Mouse (Mus musculus) hindbrain, embryonic 11.5 days (tissue): ENCODE data around the gene Armc9. TPM values are rescaled to one million over a fixed set of nuclear protein-coding genes. Genes with fewer than 3 reads are reported as not detected.

ENCODE experiments used
- ATAC-seq: fragments of 200-750 bp; cut with Nextera tagmentation; 2 replicates; pipeline ENCODE4 v1.8.0; 2017; ENCODE audit warnings: mild to moderate bottlenecking, moderate TSS enrichment, moderate library complexity; ENCODE audit not compliant: low FRiP score
- DNase-seq: peaks from one replicate; pipeline ENCODE4 v3.0.0-alpha.2; 2015; ENCODE audit warnings: low spot score
- H3K27ac ChIP-seq: fragments of 300-500 bp; sonication (generic); 2 replicates; pipeline ENCODE4 v1.5.1; 2014; ENCODE audit warnings: mild to moderate bottlenecking, low read depth, low read length
- H3K27me3 ChIP-seq: fragments of 300-500 bp; sonication (generic); 2 replicates; pipeline ENCODE4 v1.6.1; 2014; ENCODE audit warnings: mild to moderate bottlenecking, low read length, moderate library complexity, mixed read lengths; ENCODE audit not compliant: control insufficient read depth, insufficient read depth
- H3K36me3 ChIP-seq: fragments of 300-500 bp; sonication (generic); 2 replicates; pipeline ENCODE4 v1.6.1; 2014; ENCODE audit warnings: mild to moderate bottlenecking, low read length, moderate library complexity, mixed read lengths; ENCODE audit not compliant: control insufficient read depth, insufficient read depth
- H3K4me1 ChIP-seq: fragments of 300-500 bp; sonication (generic); replicated peaks from 2 replicates; pipeline ENCODE4 v1.6.1; 2014; ENCODE audit warnings: low read length, mixed read lengths; ENCODE audit not compliant: control insufficient read depth, insufficient read depth
- H3K4me2 ChIP-seq: fragments of 300-500 bp; sonication (generic); replicated peaks from 2 replicates; pipeline ENCODE4 v1.6.1; 2014; ENCODE audit warnings: mild to moderate bottlenecking, low read depth, low read length
- H3K4me3 ChIP-seq: fragments of 300-500 bp; sonication (generic); 2 replicates; pipeline ENCODE4 v1.5.1; 2014; ENCODE audit warnings: low read depth, low read length
- H3K9ac ChIP-seq: fragments of 300-500 bp; sonication (generic); 2 replicates; pipeline ENCODE4 v1.6.1; 2014; ENCODE audit warnings: low read depth, low read length
- H3K9me3 ChIP-seq: fragments of 300-500 bp; sonication (generic); 2 replicates; pipeline ENCODE4 v1.6.1; 2016; ENCODE audit warnings: low read length; ENCODE audit not compliant: control insufficient read depth
- WGBS: fragments of 180-500 bp; shearing (Covaris S2); extraction: QIAGEN DNeasy Blood & Tissue Kit; methylation state at CpG from one replicate; pipeline ENCODE4 v1.1.7; 2014; 5-methylcytosine and 5-hydroxymethylcytosine counted together
- polyA plus RNA-seq: library from polyadenylated mRNA; unstranded; fragments of >200 nt; fragmentation: Nextera tagmentation; extraction: Ambion mirVana; gene quantifications from 2 replicates; pipeline ENCODE4 v1.2.1, GENCODE M21; 2014

The Armc9 gene
- polyA plus RNA-seq, 1 experiment from 2014 or later: 33.9 TPM

DNA sequence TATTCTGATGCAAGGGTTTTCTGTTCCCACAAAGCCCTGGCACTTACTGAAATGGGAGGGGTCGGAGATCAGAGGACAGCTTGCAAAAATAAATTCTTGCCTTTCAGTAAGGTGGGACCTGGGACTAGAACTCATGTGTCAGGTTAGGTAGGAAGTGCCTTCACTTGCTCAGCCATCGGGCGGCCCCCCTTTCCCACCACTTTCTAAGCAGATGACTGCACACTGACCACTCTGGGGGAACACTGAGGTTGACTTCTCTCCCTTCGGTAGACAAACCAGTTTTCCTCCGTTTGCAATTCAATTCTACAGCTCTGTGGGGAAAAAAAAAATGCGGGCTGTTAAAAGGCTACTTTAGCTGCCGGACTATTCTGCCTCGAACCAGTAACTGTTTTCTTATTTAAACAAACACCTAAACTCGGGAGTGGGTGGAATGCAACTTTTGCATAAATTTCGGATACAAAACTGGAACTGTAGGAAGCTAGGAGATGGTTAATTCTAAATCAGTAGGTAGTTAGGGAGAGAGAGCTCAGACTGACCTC is 157.0 kb downstream of the Armc9 start:
- Histone ChIP-seq H3K27me3 (no peaks in the 10 kb centered on the region; the same call in 1 of the 2 replicates), H3K4me1 (peaks cover 6% of the 10 kb centered on the region), H3K4me3 (no peak overlapping the region), H3K9ac (no peak overlapping the region), H3K36me3 (no peaks in the 10 kb centered on the region), H3K4me2 (no peak overlapping the region), H3K9me3 (no peaks in the 10 kb centered on the region), H3K27ac (no peak overlapping the region)
- WGBS: 24% methylated on average over 10 of the region's 10 CpGs
- peak; percentile 21 for DNase-seq
- ATAC-seq: no peak

DNA sequence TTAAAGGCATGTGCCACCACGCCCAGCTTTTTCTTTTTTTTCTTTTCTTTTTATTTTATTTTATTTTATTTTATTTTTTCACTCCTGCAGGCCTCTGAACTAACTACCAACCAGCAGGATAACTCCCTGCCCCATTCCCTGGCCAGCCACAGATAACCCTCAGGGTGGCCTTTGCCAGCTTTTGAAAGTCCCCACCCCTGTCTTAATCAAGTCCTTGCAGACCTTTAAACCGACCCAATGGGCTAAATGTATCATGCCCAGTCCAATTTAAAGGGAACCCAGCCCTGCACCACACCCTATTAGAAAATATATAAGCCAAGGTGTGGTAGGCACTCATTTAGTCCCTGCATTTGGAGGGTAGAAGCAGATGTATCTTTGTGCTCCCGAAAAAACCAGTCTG is 157.7 kb downstream of the Armc9 start:
- H3K4me1 ChIP-seq: peaks cover 6% of the 10 kb centered on the region
- H3K9ac ChIP-seq: no peak overlapping the region
- ATAC-seq (no peak), DNase-seq (no peak)
- WGBS: 75% methylated on average over 3 of the region's 3 CpGs
- H3K4me3 ChIP-seq: no peak overlapping the region
- H3K4me2 ChIP-seq: no peak overlapping the region
- H3K27me3 ChIP-seq: no peaks in the 10 kb centered on the region; the same call in 1 of the 2 replicates
- H3K36me3 ChIP-seq: no peaks in the 10 kb centered on the region
- no peaks in the 10 kb centered on the region for H3K9me3 ChIP-seq
- no peak overlapping the region for H3K27ac ChIP-seq

DNA sequence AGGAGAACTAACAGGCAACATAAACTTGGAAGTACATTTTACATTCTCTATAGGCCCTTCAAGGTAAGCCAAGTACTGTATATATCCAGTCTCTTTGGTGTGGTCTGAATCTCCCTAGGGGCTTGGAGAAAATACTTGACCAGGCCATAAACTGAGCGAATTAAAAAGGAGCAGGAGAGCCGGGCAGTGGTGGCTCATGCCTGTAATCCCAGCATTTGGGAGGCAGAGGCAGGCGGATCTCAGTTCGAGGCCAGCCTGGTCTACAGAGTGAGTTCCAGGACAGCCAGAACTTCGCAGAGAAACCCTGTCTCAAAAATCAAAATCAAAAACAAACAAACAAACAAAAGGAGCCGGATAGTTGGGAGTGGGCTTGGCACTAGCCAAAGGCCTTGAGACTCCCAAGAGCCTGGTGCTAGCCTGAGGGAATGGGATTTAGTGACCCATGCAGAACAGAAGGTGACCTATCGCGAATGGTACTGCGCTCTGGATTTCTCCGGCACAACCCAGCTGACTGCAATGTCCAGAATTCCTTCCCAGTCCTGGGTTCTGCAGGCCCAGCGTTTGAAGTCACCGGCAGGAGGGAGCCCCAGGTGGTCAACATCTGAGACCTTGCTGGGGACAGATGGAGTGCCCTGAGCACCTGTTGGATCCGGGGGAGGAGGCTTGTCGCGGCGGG is 158.7 kb downstream of the Armc9 start:
- H3K27me3 ChIP-seq: no peaks in the 10 kb centered on the region; the same call in 1 of the 2 replicates
- ATAC-seq (no peak), DNase-seq (no peak)
- H3K9me3 ChIP-seq: no peaks in the 10 kb centered on the region
- no peak overlapping the region for H3K27ac ChIP-seq
- no peak overlapping the region for H3K4me2 ChIP-seq
- no peak overlapping the region for H3K4me3 ChIP-seq
- no peaks in the 10 kb centered on the region for H3K36me3 ChIP-seq
- 43% methylated on average over 16 of the region's 16 CpGs for WGBS
- H3K9ac ChIP-seq: no peak overlapping the region
- H3K4me1 ChIP-seq: peaks cover 6% of the 10 kb centered on the region

DNA sequence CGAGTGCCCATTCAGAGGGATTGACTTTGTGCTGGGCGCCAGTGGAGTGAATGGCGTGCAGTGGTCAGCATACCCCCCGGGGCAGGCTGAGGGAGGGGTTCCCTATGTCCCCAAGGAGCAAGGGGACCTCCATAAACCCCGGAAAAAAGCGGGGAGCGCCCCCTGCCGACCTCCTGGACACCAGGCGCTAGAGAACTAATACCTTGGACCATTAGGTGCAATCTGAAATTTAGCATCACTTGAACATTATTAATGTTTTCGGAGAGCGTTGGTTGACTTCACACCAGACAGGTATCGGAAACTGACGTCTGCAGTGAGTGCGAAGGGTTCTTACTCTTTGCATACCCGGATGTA is 159.2 kb downstream of the Armc9 start:
- DNase-seq (peak; percentile 42), ATAC-seq (no peak)
- peaks cover 6% of the 10 kb centered on the region for H3K4me1 ChIP-seq
- 31% methylated on average over 15 of the region's 15 CpGs for WGBS
- H3K27me3 ChIP-seq: no peaks in the 10 kb centered on the region; the same call in 1 of the 2 replicates
- no peaks in the 10 kb centered on the region for H3K9me3 ChIP-seq
- H3K27ac ChIP-seq: no peak overlapping the region
- no peak overlapping the region for H3K9ac ChIP-seq
- no peak overlapping the region for H3K4me2 ChIP-seq
- H3K36me3 ChIP-seq: no peaks in the 10 kb centered on the region
- H3K4me3 ChIP-seq: no peak overlapping the region

DNA sequence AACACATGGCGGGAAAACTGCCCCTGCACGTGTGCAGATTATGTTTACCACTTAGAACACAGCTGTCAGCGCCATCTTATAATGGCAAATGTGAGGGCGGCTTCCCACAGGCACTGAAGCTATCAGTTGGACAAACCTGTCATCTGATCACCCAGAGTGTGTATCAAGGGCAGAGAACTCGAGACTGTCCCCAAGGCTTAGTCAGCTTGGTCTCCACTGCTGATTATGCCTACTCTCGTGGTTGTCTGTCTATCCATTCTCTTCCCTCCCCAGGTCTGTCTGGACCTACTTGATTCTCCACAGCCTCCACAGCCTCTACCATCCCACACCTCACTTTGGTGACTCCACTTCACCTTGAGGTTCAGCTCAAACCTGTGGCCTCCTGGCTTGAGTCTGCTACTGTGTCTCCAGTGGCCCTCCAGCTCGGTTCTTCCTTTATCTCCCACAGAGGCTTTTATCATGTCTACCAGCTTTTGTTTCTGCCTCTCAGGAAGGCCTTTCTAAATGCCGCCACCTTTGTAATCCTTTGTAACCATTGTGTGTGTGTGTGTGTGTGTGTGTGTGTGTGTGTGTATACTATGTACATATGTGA is 166.3 kb downstream of the Armc9 start:
- H3K36me3 ChIP-seq: no peaks in the 10 kb centered on the region
- ATAC-seq (no peak), DNase-seq (no peak)
- H3K9me3 ChIP-seq: no peaks in the 10 kb centered on the region
- no peak overlapping the region for H3K4me3 ChIP-seq
- H3K27ac ChIP-seq: no peak overlapping the region
- H3K4me1 ChIP-seq: no peaks in the 10 kb centered on the region
- H3K4me2 ChIP-seq: no peak overlapping the region
- no peaks in the 10 kb centered on the region for H3K27me3 ChIP-seq
- no peak overlapping the region for H3K9ac ChIP-seq
- 87% methylated on average over 6 of the region's 8 CpGs for WGBS

Other genes starting within 250 kb of the Armc9 start
- gene 4933407L21Rik, start 226.3 kb upstream of the Armc9 start, polyA plus RNA-seq: 0.46 and 0.60 TPM in 2 replicates
- 0.08 TPM in 1 of 2 replicates, not detected in the other for gene Gpr55, start 193.8 kb upstream of the Armc9 start, polyA plus RNA-seq
- not detected in 2 replicates for gene Spata3, start 138.0 kb upstream of the Armc9 start, polyA plus RNA-seq
- 0.18 and 0.42 TPM in 2 replicates for gene 2810459M11Rik, start 108.9 kb upstream of the Armc9 start, polyA plus RNA-seq
- gene Psmd1, start 90.4 kb upstream of the Armc9 start, polyA plus RNA-seq: 216 and 247 TPM in 2 replicates
- gene Htr2b, start 42.8 kb upstream of the Armc9 start, polyA plus RNA-seq: 0.28 and 0.88 TPM in 2 replicates
- 0.33 TPM in 1 of 2 replicates, not detected in the other for gene Gm21972, start 21.1 kb upstream of the Armc9 start, polyA plus RNA-seq
- gene B3gnt7, start 148.1 kb downstream of the Armc9 start, polyA plus RNA-seq: 2.8 and 2.9 TPM in 2 replicates
- 342 and 368 TPM in 2 replicates for gene Ncl, start 204.6 kb downstream of the Armc9 start, polyA plus RNA-seq